Mouse (Mus musculus): ENCODE results near the gene Klra3. TPM values are rescaled to one million over a fixed set of nuclear protein-coding genes. Genes with fewer than 3 reads are reported as not detected.
"Not testable (repeated sequence)": the region's sequence is repeated elsewhere in the genome, so short reads cannot be mapped to it uniquely, and the experiment has no call there.

Klra3 gene
- not detected in 2 replicates for total RNA-seq (2014; rRNA removed)
- polyA plus RNA-seq (2015; fragmentation: Nextera tagmentation; extraction: Ambion mirVana): not detected in 2 replicates

DNA sequence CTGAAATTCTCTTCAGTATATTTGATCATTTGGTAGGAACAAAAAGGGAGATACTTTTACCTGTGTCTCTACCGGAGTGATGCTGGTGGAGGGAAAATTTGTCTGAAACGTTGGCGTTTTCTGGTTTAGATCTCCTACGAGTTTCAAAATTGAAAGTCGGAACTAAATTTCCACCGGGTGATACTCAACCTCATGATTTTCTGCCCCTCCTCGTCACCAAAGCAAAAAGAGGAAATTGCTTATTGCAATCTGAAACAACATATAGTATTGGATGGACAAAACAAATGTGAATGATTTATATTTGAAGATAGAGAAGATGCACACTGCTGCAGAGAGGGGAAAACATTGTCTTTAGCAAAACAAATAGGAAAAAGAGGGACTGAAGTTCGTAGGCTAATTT is at the start of gene Klra3:
Klra3 (minus strand) TSS at position 164 of the 400 bp plus-strand sequence.
- WGBS: 87% methylated on average over 8 of the region's 8 CpGs
- no peaks in the 10 kb centered on the region for H3K9me3 ChIP-seq (ENCODE audit: low read length)
- ATAC-seq (no peak), DNase-seq (no peak)
- no peaks in the 10 kb centered on the region for H3K27me3 ChIP-seq (ENCODE audit: insufficient read depth, low read length)
- H3K27ac ChIP-seq (ENCODE audit: low read depth, low read length): no peak within 1 kb of the TSS
- no peak within 1 kb of the TSS for H3K9ac ChIP-seq
- no peak within 1 kb of the TSS for H3K4me3 ChIP-seq (ENCODE audit: low read depth, low read length)
- H3K4me2 ChIP-seq (ENCODE audit: low read depth): no peak within 1 kb of the TSS
- no peaks in the 10 kb centered on the region for H3K36me3 ChIP-seq (ENCODE audit: insufficient read depth)
- no peaks in the 10 kb centered on the region for H3K4me1 ChIP-seq (ENCODE audit: insufficient read depth)
- no peak for TF ChIP-seq CTCF (IDR thresholded peaks at IDR 0.05; ENCODE audit: low read depth)

DNA sequence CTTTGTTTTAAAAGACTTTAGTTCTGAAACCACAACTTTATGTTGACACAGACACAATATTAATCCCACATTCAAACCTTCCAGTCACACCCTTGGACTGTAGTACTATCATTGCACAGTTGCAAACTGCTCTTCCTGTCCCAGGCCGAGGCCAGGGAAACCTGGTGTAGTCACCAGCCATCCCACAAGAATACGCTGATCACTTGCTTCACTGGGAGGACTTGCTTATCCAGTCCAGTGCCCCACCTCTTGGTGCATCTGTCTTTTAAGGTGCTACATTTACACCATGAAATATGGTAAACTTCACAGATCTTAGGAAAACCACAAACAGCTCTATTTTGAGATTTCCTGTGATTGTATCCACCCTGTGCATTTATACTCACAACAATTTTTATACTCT is 49.4 kb upstream of the Klra3 start, which contains the start of gene Klra1:
Klra1 (minus strand) TSS at position 125 of the 400 bp plus-strand sequence.
- H3K4me2 ChIP-seq (ENCODE audit: low read depth): no peak within 1 kb of the TSS
- 0 out of 2 replicates have a peak, but pooled peaks cover 8% of the 10 kb centered on the region for H3K9me3 ChIP-seq (ENCODE audit: low read length)
- H3K36me3 ChIP-seq (ENCODE audit: insufficient read depth): no peaks in the 10 kb centered on the region
- no peak within 1 kb of the TSS for H3K4me3 ChIP-seq (ENCODE audit: low read depth, low read length)
- ATAC-seq (no peak), DNase-seq (no peak)
- H3K27ac ChIP-seq (ENCODE audit: low read depth, low read length): no peak within 1 kb of the TSS
- no peak for TF ChIP-seq CTCF (IDR thresholded peaks at IDR 0.05; ENCODE audit: low read depth)
- H3K4me1 ChIP-seq (ENCODE audit: insufficient read depth): no peaks in the 10 kb centered on the region
- H3K27me3 ChIP-seq (ENCODE audit: insufficient read depth, low read length): no peaks in the 10 kb centered on the region
- WGBS: 79% methylated on average over 2 of the region's 2 CpGs
- no peak within 1 kb of the TSS for H3K9ac ChIP-seq

DNA sequence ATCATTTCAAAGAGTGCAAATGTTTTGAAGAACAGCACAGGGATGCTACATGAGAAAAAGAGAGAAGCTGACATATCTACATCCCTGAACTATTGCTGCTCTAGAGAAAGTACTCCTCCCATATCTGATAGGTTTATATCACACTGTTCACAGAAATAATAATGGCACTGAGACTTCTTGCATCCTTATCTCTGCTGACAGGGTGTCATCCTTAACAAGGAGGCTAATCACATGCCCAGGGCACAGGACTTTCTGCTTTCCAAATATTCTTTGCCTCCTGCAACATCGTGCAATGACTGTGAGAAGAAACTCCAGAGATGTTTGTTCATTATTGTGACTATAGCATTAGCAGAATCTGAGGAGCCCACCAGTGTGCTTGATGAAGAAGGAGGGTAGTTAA is 48.4 kb upstream of the Klra3 start:
- DNase-seq (no peak), ATAC-seq (no peak)
- Histone ChIP-seq H3K4me1 (ENCODE audit: insufficient read depth) (no peaks in the 10 kb centered on the region), H3K27me3 (ENCODE audit: insufficient read depth, low read length) (no peaks in the 10 kb centered on the region), H3K27ac (ENCODE audit: low read depth, low read length) (no peak overlapping the region), H3K4me3 (ENCODE audit: low read depth, low read length) (no peak overlapping the region), H3K36me3 (ENCODE audit: insufficient read depth) (no peaks in the 10 kb centered on the region), H3K9ac (no peak overlapping the region), H3K4me2 (ENCODE audit: low read depth) (no peak overlapping the region), H3K9me3 (ENCODE audit: low read length) (peaks cover 11% of the 10 kb centered on the region; the same call in 1 of the 2 replicates)
- 61% methylated on average over 1 of the region's 1 CpGs for WGBS
- TF ChIP-seq CTCF (IDR thresholded peaks at IDR 0.05; ENCODE audit: low read depth): no peak

- TF ChIP-seq CTCF (IDR thresholded peaks at IDR 0.05; ENCODE audit: low read depth): no peak
- ATAC-seq (no peak), DNase-seq (no peak)
- Histone ChIP-seq H3K27me3 (ENCODE audit: insufficient read depth, low read length) (no peaks in the 10 kb centered on the region), H3K4me1 (ENCODE audit: insufficient read depth) (no peaks in the 10 kb centered on the region), H3K4me2 (ENCODE audit: low read depth) (no peak overlapping the region), H3K27ac (ENCODE audit: low read depth, low read length) (no peak overlapping the region), H3K36me3 (ENCODE audit: insufficient read depth) (no peaks in the 10 kb centered on the region), H3K9ac (no peak overlapping the region), H3K4me3 (ENCODE audit: low read depth, low read length) (no peak overlapping the region), H3K9me3 (ENCODE audit: low read length) (peaks cover 11% of the 10 kb centered on the region; the same call in 1 of the 2 replicates)
- 70% methylated on average over 4 of the region's 4 CpGs for WGBS
Observed at GRCm38 (mm10) chr6:130382375-130382774, 45.0 kb upstream of the Klra3 start.

DNA sequence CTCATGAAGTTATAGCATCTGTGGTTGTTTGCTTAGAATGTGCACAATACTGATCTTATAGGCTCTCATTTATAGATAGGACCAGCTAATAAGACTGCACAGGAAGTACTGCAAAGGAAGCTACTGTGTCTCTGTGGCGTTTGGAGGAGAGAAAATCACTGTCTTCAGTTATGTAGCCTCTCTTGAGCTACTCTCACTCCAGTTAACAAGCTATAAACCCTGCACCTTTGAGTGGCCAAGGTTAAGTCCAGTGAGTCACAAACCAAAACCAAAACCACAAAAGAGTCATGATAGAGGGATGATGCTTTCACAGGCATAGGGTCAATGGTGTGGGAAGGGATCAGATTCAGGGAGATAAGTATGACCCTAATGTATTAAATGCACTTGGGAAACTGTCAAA is 8.0 kb upstream of the Klra3 start:
- not testable (repeated sequence) for H3K4me1 ChIP-seq (ENCODE audit: insufficient read depth); H3K27ac ChIP-seq (ENCODE audit: low read depth, low read length); H3K4me3 ChIP-seq (ENCODE audit: low read depth, low read length); H3K4me2 ChIP-seq (ENCODE audit: low read depth); ATAC-seq; H3K27me3 ChIP-seq (ENCODE audit: insufficient read depth, low read length); DNase-seq; H3K36me3 ChIP-seq (ENCODE audit: insufficient read depth); H3K9me3 ChIP-seq (ENCODE audit: low read length); H3K9ac ChIP-seq
- WGBS: 35% methylated on average over 1 of the region's 1 CpGs

DNA sequence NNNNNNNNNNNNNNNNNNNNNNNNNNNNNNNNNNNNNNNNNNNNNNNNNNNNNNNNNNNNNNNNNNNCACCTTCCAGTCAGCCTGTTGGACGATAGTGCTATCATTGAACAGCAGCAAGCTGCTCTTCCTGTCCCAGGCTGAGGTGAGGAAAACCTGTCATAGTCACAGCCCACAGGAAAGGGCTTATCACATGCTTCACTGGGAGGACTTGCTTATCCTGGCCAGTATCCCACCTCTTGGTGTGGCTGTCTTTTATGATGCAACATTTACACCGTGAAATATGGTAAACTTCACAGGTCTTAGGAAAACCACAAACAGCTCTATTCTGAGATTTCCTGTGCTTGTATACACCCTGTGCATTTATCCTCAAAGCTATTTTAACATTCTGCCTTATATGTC is 4.6 kb upstream of the Klra3 start:
- H3K9ac ChIP-seq; H3K27ac ChIP-seq (ENCODE audit: low read depth, low read length); H3K4me1 ChIP-seq (ENCODE audit: insufficient read depth); H3K36me3 ChIP-seq (ENCODE audit: insufficient read depth); H3K9me3 ChIP-seq (ENCODE audit: low read length); H3K27me3 ChIP-seq (ENCODE audit: insufficient read depth, low read length); DNase-seq; ATAC-seq; H3K4me3 ChIP-seq (ENCODE audit: low read depth, low read length); H3K4me2 ChIP-seq (ENCODE audit: low read depth): not testable (repeated sequence)
- 86% methylated on average over 2 of the region's 2 CpGs for WGBS

DNA sequence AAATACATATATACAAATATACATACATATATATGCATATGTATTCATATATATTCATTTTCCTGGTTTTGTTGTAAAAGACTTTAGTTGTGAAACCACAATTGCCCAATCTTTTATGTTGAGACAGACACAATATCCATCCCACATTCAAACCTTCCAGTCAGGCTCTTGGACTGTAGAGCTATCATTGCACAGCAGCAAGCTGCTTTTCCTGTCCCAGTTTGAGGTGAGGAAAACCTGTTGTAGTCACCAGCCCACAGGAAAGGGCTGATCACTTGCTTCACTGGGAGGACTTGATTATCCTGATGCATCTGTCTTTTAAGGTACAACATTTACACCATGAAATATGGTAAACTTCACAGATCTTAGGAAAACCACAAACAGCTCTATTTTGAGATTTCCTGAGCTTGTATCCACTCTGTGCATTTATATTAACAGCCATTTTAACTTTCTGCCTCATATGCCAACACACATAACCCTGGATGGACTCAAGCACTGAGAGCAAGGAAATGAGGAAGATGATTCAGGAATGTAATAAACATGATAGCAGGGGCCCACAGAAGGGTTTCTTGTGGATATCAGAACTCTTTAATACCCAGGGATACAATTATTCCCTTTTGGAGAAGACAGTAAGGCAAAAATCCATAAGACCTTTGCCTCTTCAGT is 49.3 kb downstream of the Klra3 start:
- TF ChIP-seq CTCF (IDR thresholded peaks at IDR 0.05; ENCODE audit: low read depth): no peak
- Histone ChIP-seq H3K36me3 (ENCODE audit: insufficient read depth) (no peaks in the 10 kb centered on the region), H3K27ac (ENCODE audit: low read depth, low read length) (no peak overlapping the region), H3K27me3 (ENCODE audit: insufficient read depth, low read length) (no peaks in the 10 kb centered on the region), H3K4me2 (ENCODE audit: low read depth) (no peak overlapping the region), H3K9me3 (ENCODE audit: low read length) (no peaks in the 10 kb centered on the region), H3K4me3 (ENCODE audit: low read depth, low read length) (no peak overlapping the region), H3K4me1 (ENCODE audit: insufficient read depth) (no peaks in the 10 kb centered on the region), H3K9ac (no peak overlapping the region)
- DNase-seq: no peak
- no peak for ATAC-seq

DNA sequence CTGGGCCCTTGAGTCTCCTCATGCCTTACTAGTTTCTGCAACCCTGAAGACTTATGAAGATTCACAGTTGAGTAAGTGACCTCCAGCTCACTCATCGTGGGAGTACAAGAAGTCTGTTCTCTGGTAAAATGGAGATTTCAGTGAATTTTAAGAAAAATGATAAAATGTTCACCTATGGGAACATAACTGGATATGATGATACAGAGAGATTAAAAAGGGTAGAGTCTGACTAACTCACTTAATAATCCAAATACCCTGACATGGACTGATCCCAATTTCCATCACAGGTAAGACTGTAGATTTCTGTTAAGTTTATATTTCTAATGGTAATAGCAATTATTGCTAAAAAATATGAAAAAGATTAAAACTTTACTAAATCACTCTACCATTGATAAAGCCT is 55.5 kb downstream of the Klra3 start, which contains the start of gene Klra10:
Klra10 (minus strand) TSS at position 101 of the 400 bp plus-strand sequence.
- not testable (repeated sequence) for H3K4me3 ChIP-seq (ENCODE audit: low read depth, low read length); ATAC-seq; H3K27me3 ChIP-seq (ENCODE audit: insufficient read depth, low read length); H3K27ac ChIP-seq (ENCODE audit: low read depth, low read length); H3K9ac ChIP-seq; H3K36me3 ChIP-seq (ENCODE audit: insufficient read depth); DNase-seq; H3K4me1 ChIP-seq (ENCODE audit: insufficient read depth); H3K4me2 ChIP-seq (ENCODE audit: low read depth); H3K9me3 ChIP-seq (ENCODE audit: low read length)
- 88% methylated on average over 1 of the region's 1 CpGs for WGBS
